ENCODE assay signal across 8 mouse cellular contexts in the genomic region with DNA sequence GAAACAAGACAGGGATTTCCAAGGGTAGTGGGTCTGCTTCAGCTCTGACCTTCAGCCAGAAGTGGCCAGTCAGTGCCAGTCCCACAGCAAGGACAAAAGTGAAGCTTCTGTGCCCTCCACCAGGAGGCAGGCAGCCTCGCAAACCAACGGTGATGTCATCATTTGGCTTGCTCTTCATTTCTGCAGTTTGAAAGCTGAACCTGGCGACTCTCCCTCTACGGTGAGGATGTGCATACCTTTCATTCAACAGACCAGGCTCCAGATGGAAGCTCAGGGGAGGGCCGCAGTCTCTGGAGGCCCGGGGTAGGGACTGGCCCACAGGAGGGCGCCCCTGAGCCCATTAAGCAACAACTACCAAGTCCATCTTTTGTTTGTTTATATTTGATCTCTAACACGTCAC. TPM values are rescaled to one million over a fixed set of nuclear protein-coding genes. Genes with fewer than 3 reads are reported as not detected.
DNase-seq lines count a peak whose midpoint lies in the region; ATAC-seq and TF ChIP-seq lines count a peak whose summit lies in the region.

No protein-coding gene starts in this region.

- H3K27ac ChIP-seq in layer of hippocampus, adult 2 months, result no peak overlapping the region
- H3K27ac ChIP-seq in lung, embryonic 16.5 days (ENCODE audit: low read length), result no peak overlapping the region

- DNase-seq in ES-CJ7 (ENCODE audit: low read depth, low spot score), result peak; percentile 93
- DNase-seq in cerebellum, adult 18-20 months, result peak; percentile 93 to 94
- DNase-seq in heart, postnatal 4 days, result peak; percentile 84
- peak; percentile 49 to 70 for DNase-seq in layer of hippocampus, adult 2 months (ENCODE audit: low spot score in 2 of 2)
- peak; percentile 58 for DNase-seq in ovary, postnatal 14 days (ENCODE audit: low spot score)
- DNase-seq in thymus, postnatal 10 days (ENCODE audit: low spot score in 2 of 2), result peak; percentile 74 to 81

- 6% methylated on average over 8 of the region's 8 CpGs for WGBS in lung, embryonic 16.5 days

- H3K27me3 ChIP-seq in lung, embryonic 16.5 days (ENCODE audit: control insufficient read depth, insufficient read depth, low read depth, low read length), result no peaks in the 10 kb centered on the region

- no peaks in the 10 kb centered on the region for H3K9me3 ChIP-seq in lung, embryonic 16.5 days (ENCODE audit: control insufficient read depth, low read length)

- 0 out of 2 replicates have a peak overlapping the region, but pooled peaks have one; percentile 27 for H3K9ac ChIP-seq in lung, embryonic 16.5 days (ENCODE audit: low read length)

- no peaks in the 10 kb centered on the region for H3K4me1 ChIP-seq in lung, embryonic 16.5 days (replicated peaks; ENCODE audit: control insufficient read depth, insufficient read depth, low read length)

- TF ChIP-seq CTCF in layer of hippocampus, adult 2 months (conservative IDR thresholded peaks at IDR 0.05), result peak; percentile 88

- peak overlapping the region; percentile 20 for H3K4me3 ChIP-seq in layer of hippocampus, adult 2 months
- peak overlapping the region; percentile 17 for H3K4me3 ChIP-seq in lung, embryonic 16.5 days (ENCODE audit: low read length)

- peak overlapping the region; percentile 45 for H3K4me2 ChIP-seq in lung, embryonic 16.5 days (ENCODE audit: low read depth, low read length)

- peak; percentile 88 for ATAC-seq in frontal cortex, adult (ENCODE audit: low TSS enrichment)
- peak; percentile 82 for ATAC-seq in lung, embryonic 16.5 days (ENCODE audit: low read depth)

- no peaks in the 10 kb centered on the region for H3K36me3 ChIP-seq in lung, embryonic 16.5 days (ENCODE audit: control insufficient read depth, insufficient read depth, low read length)

RNA-seq across cellular contexts. Expression of a gene that starts 43.5 kb away (rescaled TPM):
- total RNA-seq in heart, postnatal 4 days (2021), result 10 to 100 TPM; 58.3 to 58.5 TPM
- total RNA-seq in layer of hippocampus, adult 2 months (2021), result 100 to 1,000 TPM; 161 to 166 TPM
- polyA plus RNA-seq in lung, embryonic 16.5 days (2015; fragmentation: Nextera tagmentation; extraction: Ambion mirVana), result 52.5 and 57.2 TPM in 2 replicates
